Mouse (Mus musculus): ENCODE data around the gene Tas1r2. TPM values are rescaled to one million over a fixed set of nuclear protein-coding genes. Genes with fewer than 3 reads are reported as not detected.

The Tas1r2 gene
- total RNA-seq, 2 experiments from 2014 or later = not detected

- TF ChIP-seq CTCF (IDR thresholded peaks at IDR 0.05) = no peak
- intact Hi-C loops (cut with DNase I) = no loop called here
- H3K27ac ChIP-seq = peak overlapping the region; percentile 98; the same call in 1 of the 2 replicates
- peak overlapping the region; percentile 84 for H3K4me3 ChIP-seq
- DNase-seq = no peak
Measured at GRCm38 (mm10) chr4:139624116-139624489, 29.2 kb upstream of the Tas1r2 start.

GRCm38 (mm10) chr4:139624706-139625105 is 28.6 kb upstream of the Tas1r2 start:
- peak overlapping the region; percentile 84 for H3K4me3 ChIP-seq
- 0 out of 2 replicates have a peak overlapping the region, but pooled peaks have one; percentile 16 for H3K27ac ChIP-seq
- intact Hi-C loops (cut with DNase I) = no loop called here
- no peak for TF ChIP-seq CTCF (IDR thresholded peaks at IDR 0.05)
- peak; percentile 69 for DNase-seq

GRCm38 (mm10) chr4:139627361-139627760 is 26.0 kb upstream of the Tas1r2 start:
- no peak for TF ChIP-seq CTCF (IDR thresholded peaks at IDR 0.05)
- Histone ChIP-seq H3K27ac (no peak overlapping the region), H3K4me3 (no peak overlapping the region)
- intact Hi-C loops (cut with DNase I) = no loop called here
- DNase-seq = no peak

GRCm38 (mm10) chr4:139630171-139630570 is 23.2 kb upstream of the Tas1r2 start:
- Histone ChIP-seq H3K4me3 (no peak overlapping the region), H3K27ac (no peak overlapping the region)
- no peak for TF ChIP-seq CTCF (IDR thresholded peaks at IDR 0.05)
- intact Hi-C loops (cut with DNase I) = no loop called here
- DNase-seq = no peak

- no peak for DNase-seq
- intact Hi-C loops (cut with DNase I) = no loop called here
- TF ChIP-seq CTCF (IDR thresholded peaks at IDR 0.05) = no peak
- H3K27ac ChIP-seq = no peak overlapping the region
- H3K4me3 ChIP-seq = no peak overlapping the region
Measured at GRCm38 (mm10) chr4:139631141-139631540, 22.2 kb upstream of the Tas1r2 start.

- Histone ChIP-seq H3K4me3 (no peak overlapping the region), H3K27ac (no peak overlapping the region)
- no peak for TF ChIP-seq CTCF (IDR thresholded peaks at IDR 0.05)
- intact Hi-C loops (cut with DNase I) = no loop called here
- DNase-seq = no peak
Measured at GRCm38 (mm10) chr4:139631569-139632253, 21.6 kb upstream of the Tas1r2 start.

- DNase-seq = no peak
- no peak for TF ChIP-seq CTCF (IDR thresholded peaks at IDR 0.05)
- H3K4me3 ChIP-seq = no peak overlapping the region
- H3K27ac ChIP-seq = no peak overlapping the region
- intact Hi-C loops (cut with DNase I) = no loop called here
Measured at GRCm38 (mm10) chr4:139632254-139632580, 21.1 kb upstream of the Tas1r2 start.

- intact Hi-C loops (cut with DNase I) = loop anchor here (1.0 to 2.0 kb wide), 2 partner anchors 26 to 166 kb away; no protein-coding TSS in a partner anchor
- TF ChIP-seq CTCF (IDR thresholded peaks at IDR 0.05) = peak; percentile 98
- DNase-seq = peak; percentile 73
- Histone ChIP-seq H3K27ac (no peak overlapping the region), H3K4me3 (no peak overlapping the region)
Measured at GRCm38 (mm10) chr4:139636373-139636772, 17.0 kb upstream of the Tas1r2 start.

GRCm38 (mm10) chr4:139637847-139638246 is 15.5 kb upstream of the Tas1r2 start:
- intact Hi-C loops (cut with DNase I) = loop anchor here (2.0 kb wide), 1 partner anchor 27 kb away; no protein-coding TSS in a partner anchor
- no peak for DNase-seq
- no peak for TF ChIP-seq CTCF (IDR thresholded peaks at IDR 0.05)
- Histone ChIP-seq H3K27ac (no peak overlapping the region), H3K4me3 (no peak overlapping the region)

GRCm38 (mm10) chr4:139638356-139638755 is 15.0 kb upstream of the Tas1r2 start:
- intact Hi-C loops (cut with DNase I) = no loop called here
- Histone ChIP-seq H3K27ac (no peak overlapping the region), H3K4me3 (no peak overlapping the region)
- TF ChIP-seq CTCF (IDR thresholded peaks at IDR 0.05) = no peak
- no peak for DNase-seq

GRCm38 (mm10) chr4:139639801-139640200 is 13.5 kb upstream of the Tas1r2 start:
- no peak overlapping the region for H3K27ac ChIP-seq
- no peak for DNase-seq

GRCm38 (mm10) chr4:139640333-139640732 is 13.0 kb upstream of the Tas1r2 start:
- no peak for TF ChIP-seq CTCF (IDR thresholded peaks at IDR 0.05)
- intact Hi-C loops (cut with DNase I) = no loop called here
- no peak for DNase-seq
- no peak overlapping the region for H3K27ac ChIP-seq
- no peak overlapping the region for H3K4me3 ChIP-seq

More at GRCm38 (mm10) chr4:139639801-139640200, 13.5 kb upstream of the Tas1r2 start:
- no peak for TF ChIP-seq CTCF (IDR thresholded peaks at IDR 0.05)
- no peak overlapping the region for H3K4me3 ChIP-seq
- intact Hi-C loops (cut with DNase I) = no loop called here

GRCm38 (mm10) chr4:139640775-139641174 is 12.6 kb upstream of the Tas1r2 start:
- intact Hi-C loops (cut with DNase I) = no loop called here
- Histone ChIP-seq H3K4me3 (no peak overlapping the region), H3K27ac (no peak overlapping the region)
- DNase-seq = no peak
- TF ChIP-seq CTCF (IDR thresholded peaks at IDR 0.05) = no peak

GRCm38 (mm10) chr4:139641829-139642425 is 11.4 kb upstream of the Tas1r2 start:
- intact Hi-C loops (cut with DNase I) = no loop called here
- no peak for DNase-seq
- TF ChIP-seq CTCF (IDR thresholded peaks at IDR 0.05) = no peak
- Histone ChIP-seq H3K4me3 (no peak overlapping the region), H3K27ac (no peak overlapping the region)

All from gastrocnemius, adult 2 months (tissue).